Mouse (Mus musculus): ENCODE measurements around the gene Nbeal2. TPM values are rescaled to one million over a fixed set of nuclear protein-coding genes. Genes with fewer than 3 reads are reported as not detected.
"Not testable (repeated sequence)": the region's sequence is repeated elsewhere in the genome, so short reads cannot be mapped to it uniquely, and the experiment has no call there.

Gene Nbeal2
- total RNA-seq (2015) (20.1 and 24.1 TPM in 2 replicates), total RNA-seq (2017) (10.3 and 19.3 TPM in 2 replicates)

GRCm38 (mm10) chr9:110653655-110654461 lies at the start of gene Nbeal2:
Gene Nbeal2 (minus strand): TSS chr9:110654161.
- peak; percentile 65 for ATAC-seq (replicated peaks; ENCODE audit: poor library complexity)

GRCm38 (mm10) chr9:110702848-110703247 lies 48.9 kb upstream of the Nbeal2 start:
- no peak for ATAC-seq (replicated peaks; ENCODE audit: poor library complexity)

- ATAC-seq (replicated peaks; ENCODE audit: poor library complexity): no peak
Measured at GRCm38 (mm10) chr9:110701114-110702032, 47.4 kb upstream of the Nbeal2 start.

- ATAC-seq (replicated peaks; ENCODE audit: poor library complexity): peak; percentile 27; the same call in 1 of the 2 replicates
Measured at GRCm38 (mm10) chr9:110699574-110699973, 45.6 kb upstream of the Nbeal2 start.

- ATAC-seq (replicated peaks; ENCODE audit: poor library complexity): no peak
Measured at GRCm38 (mm10) chr9:110697465-110697864, 43.5 kb upstream of the Nbeal2 start.

- no peak for ATAC-seq (replicated peaks; ENCODE audit: poor library complexity)
Measured at GRCm38 (mm10) chr9:110696427-110696826, 42.5 kb upstream of the Nbeal2 start.

- ATAC-seq (replicated peaks; ENCODE audit: poor library complexity): no peak
Measured at GRCm38 (mm10) chr9:110695165-110695755, 41.3 kb upstream of the Nbeal2 start.

- no peak for ATAC-seq (replicated peaks; ENCODE audit: poor library complexity)
Measured at GRCm38 (mm10) chr9:110689261-110689779, 35.4 kb upstream of the Nbeal2 start.

GRCm38 (mm10) chr9:110687846-110688245 lies 33.9 kb upstream of the Nbeal2 start:
- ATAC-seq (replicated peaks; ENCODE audit: poor library complexity): no peak

GRCm38 (mm10) chr9:110687061-110687460 lies 33.1 kb upstream of the Nbeal2 start:
- no peak for ATAC-seq (replicated peaks; ENCODE audit: poor library complexity)

- ATAC-seq (replicated peaks; ENCODE audit: poor library complexity): no peak
Measured at GRCm38 (mm10) chr9:110686472-110686871, 32.5 kb upstream of the Nbeal2 start.

GRCm38 (mm10) chr9:110685591-110685990 lies 31.6 kb upstream of the Nbeal2 start:
- peak; percentile 69 for ATAC-seq (replicated peaks; ENCODE audit: poor library complexity)

- no peak for ATAC-seq (replicated peaks; ENCODE audit: poor library complexity)
Measured at GRCm38 (mm10) chr9:110685187-110685586, 31.2 kb upstream of the Nbeal2 start.

GRCm38 (mm10) chr9:110684100-110684831 lies 30.3 kb upstream of the Nbeal2 start:
- ATAC-seq (replicated peaks; ENCODE audit: poor library complexity): peak; percentile 16; the same call in 1 of the 2 replicates

- no peak for ATAC-seq (replicated peaks; ENCODE audit: poor library complexity)
Measured at GRCm38 (mm10) chr9:110683574-110684099, 29.7 kb upstream of the Nbeal2 start.

GRCm38 (mm10) chr9:110682697-110683096 lies 28.7 kb upstream of the Nbeal2 start:
- not testable (repeated sequence) for ATAC-seq (replicated peaks; ENCODE audit: poor library complexity)

GRCm38 (mm10) chr9:110682255-110682654 lies 28.3 kb upstream of the Nbeal2 start:
- ATAC-seq (replicated peaks; ENCODE audit: poor library complexity): 0 out of 2 replicates have a peak, but pooled peaks have one; percentile 17

GRCm38 (mm10) chr9:110681817-110682216 lies 27.9 kb upstream of the Nbeal2 start:
- no peak for ATAC-seq (replicated peaks; ENCODE audit: poor library complexity)

- ATAC-seq (replicated peaks; ENCODE audit: poor library complexity): peak; percentile 24
Measured at GRCm38 (mm10) chr9:110680736-110681507, 27.0 kb upstream of the Nbeal2 start.
